Mouse (Mus musculus): Measurements from ENCODE around the gene Afmid.
A peak's percentile ranks its signal among the peaks of the same experiment; 100 is the strongest.
"Not testable (repeated sequence)": the region's sequence is repeated elsewhere in the genome, so short reads cannot be mapped to it uniquely, and the experiment has no call there.

The Afmid gene

DNA sequence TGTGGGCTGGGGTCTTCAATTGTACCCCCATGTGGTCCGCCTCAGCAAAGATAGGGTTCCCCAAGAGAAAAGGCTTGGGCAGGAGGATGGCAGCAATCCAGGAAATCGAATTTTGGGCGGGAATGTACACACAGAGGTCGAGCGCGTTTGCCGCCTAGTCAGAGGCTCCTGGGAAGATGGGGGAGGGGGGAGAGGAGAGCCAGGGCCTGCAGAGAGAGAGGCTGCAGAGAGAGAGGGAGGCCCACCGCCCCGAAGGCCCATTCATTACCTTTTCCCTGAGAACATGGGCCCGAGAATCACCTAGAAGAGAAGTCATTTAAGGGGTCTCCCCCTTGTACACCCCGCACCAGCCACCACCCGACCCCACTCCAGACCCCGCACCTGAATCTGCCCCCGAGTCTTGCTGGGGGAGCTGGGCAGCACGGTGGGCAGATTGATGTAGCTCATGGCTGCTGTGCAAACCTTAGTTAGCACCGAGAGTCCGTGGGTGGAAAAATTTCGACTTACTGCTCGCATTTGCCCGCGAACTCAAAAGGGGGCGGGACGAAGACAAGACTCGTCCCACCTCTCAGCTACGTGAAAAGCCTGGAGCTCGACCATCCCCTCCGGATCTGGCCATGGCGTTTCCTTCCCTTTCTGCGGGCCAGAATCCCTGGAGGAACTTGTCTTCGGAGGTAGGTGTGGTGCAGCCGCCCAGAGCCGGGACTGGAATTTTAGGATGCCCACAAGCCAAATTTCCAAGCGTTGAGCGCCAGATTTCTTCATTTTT is at the start of gene Afmid, which contains the start of gene Tk1:
Afmid (plus strand) TSS at position 592 of the 769 bp plus-strand sequence.
Tk1 (minus strand) TSS at position 760 of the 769 bp plus-strand sequence.
- DNase-seq (ENCODE audit: low spot score in 2 of 2) = peak; percentile 48 to 53

DNA sequence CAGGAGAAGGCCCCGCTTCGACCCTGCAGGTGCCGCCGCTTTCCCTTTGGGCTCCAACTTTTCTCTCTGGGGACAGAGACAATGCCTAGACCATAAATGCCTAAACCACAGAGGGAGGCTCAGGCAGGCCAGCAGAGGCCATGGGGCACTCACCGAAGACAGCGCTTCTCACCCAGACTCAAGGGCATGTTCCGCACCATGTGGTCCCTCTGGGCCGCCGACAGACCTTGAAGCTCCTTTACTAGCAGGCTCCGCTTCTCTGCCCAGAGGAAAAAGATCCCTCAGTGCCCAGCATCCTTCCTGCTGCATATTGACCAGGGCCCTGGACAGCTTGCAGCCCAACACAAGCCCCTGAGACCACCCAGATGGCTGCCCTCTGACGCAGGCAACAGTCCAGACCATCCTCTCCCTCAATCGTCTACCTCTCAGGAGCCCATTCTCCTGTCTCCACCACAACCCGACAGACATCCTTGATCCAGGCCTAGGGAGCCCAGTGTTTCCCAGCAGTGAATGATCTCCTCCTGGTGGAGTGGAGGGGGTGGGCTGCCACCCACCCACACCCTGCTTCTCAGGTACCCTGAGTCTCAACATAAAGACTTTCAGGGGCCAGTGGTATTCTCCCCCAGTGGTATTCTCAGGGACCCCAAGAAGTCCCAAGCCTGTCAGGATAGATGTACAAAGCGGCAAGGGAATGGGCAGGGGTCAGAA is 49.5 kb upstream of the Afmid start:
- DNase-seq (ENCODE audit: low spot score in 2 of 2) = no peak

DNA sequence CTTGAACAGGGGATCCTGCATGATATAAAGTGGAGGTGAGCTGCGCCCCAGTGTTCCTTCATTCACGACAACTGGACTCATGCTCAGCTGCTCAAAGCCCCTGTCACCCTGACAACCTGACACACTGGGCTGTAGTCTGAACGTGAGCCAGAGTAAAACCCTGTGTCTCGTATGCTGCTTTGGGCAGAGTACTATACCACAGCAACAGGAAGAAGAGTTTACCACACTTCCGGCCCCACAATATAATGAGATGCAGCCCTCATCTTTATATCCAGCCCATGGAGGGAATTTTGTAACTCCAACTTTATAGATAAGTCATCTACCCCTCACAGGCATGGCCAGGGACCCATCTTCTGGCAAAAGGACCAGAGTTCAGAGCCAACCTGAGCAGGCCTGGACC is 48.6 kb upstream of the Afmid start:
- DNase-seq (ENCODE audit: low spot score in 2 of 2) = no peak

DNA sequence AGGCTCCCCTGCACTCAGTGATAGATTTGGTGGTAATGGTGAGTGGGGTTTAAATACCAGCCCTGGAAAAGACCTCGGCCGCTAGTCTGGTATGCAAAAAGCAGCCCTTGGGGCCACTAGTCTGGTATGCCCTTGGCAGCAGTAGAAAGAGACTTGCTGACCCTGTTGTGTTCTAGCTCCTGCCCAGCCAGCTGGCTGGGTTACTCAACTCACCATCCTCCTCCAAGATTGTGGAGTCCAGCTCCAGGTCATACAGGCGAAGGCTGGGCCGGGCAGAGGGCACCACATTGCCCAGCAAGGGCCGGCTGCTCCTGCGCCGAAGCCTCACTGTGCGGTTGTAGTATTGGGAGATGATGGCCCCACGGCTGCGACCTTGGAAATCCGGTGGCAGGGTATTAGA is 47.7 kb upstream of the Afmid start:
- DNase-seq (ENCODE audit: low spot score in 2 of 2) = no peak

DNA sequence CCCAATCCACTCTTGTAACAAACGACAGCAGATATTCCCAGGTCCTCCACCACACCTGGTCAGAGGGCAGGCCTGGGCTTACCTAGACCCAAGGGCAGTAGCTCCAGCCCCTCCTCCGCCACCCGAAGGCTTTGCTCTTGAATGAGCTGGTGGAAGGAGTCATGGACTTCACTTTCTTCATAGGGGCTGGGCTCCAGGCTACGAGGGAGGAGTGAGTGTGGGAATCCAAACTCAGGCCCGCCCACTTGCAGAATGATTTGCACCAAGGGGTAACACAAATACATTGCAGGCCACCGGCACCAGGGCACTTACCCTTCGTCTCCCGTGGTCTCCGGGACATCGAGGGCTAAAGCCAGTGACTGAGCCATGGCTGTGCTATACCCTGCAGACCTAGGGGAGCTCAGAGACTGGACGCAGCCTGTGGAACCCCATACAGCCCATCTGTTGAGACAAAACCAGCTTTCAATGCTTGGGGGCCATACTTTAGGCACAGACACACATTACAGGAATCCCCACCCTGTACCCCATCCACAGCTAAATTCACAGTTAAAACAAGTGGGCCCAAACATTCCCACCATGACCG is 46.8 kb upstream of the Afmid start:
- DNase-seq (ENCODE audit: low spot score in 2 of 2) = no peak

DNA sequence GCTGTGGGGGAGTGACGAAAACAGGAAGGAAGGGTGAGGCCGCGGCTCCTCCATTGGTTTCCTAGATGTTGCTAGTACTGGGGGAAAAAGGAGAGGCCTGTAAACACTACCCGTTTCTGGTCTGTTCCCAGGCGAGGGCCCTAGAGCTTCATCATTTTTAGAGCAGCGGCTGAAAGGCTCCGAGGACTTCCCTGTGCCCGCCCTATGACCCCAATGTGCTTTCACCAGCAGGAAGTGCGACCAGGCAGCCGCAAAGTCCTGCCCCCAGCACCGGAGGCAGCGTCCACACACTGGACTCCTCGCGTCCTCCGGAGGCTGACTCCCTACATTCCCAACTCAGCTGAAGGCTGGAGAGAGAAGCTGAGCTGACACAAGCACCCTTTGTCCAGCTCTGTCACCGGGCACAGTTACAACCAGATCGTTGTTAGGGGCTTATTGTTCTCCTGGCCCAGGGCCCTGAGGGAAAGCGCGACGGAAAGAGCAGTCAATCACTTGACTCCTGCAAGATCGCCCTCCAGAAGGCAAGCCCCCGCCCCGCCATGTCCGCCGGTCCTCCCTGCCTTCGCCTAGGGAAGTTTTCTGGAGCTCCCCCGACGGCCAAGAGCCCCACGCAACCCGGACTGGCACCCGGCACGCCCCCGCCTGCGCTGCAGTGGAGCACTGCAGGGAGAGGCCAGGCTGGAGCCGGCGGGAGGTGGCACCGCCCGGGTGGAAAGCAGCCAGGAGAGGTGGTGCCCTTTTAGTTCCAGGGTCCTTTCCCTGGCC is 46.1 kb upstream of the Afmid start:
- DNase-seq (ENCODE audit: low spot score in 2 of 2) = no peak

DNA sequence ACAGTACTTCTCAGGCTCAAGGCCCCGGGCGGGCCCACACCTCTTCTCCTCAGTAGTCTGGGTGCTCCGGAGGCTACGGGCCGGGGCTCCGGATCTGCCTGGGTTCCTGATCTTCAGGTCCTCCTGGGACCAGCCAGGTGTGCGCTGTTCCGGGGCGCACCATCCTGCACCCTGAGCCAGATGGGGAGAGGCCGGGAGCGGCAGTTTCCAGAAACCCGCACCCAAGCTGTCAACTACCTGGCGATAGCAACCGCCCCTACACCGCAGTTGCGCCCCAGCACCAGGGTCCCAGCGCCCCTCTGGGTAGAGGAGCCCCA is 45.6 kb upstream of the Afmid start:
- DNase-seq (ENCODE audit: low spot score in 2 of 2) = no peak

DNA sequence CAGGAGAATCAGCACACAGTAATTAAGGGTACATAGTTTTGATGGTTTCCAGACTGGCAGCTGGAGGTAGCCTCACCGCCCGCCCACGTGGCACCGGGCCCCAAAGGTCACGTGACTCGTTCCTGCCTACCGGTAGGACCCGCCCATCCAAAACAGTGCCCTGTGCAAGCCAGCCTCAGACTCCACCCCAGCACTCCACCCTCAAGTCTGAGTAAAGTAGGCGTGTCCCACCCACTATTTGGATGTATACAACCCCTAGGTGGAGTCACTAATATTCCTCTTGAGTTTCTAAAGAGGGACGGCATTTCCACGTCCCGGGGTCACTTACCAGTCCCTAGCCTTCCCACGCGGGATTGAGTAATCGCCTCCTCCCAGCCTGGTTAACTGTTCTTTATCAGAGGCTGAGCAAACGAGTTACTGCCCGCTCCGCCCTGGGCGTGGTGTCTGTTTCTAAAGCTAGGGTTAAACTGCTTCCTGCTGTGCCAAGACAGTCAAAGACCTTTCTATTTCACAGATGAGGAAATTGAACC is 45.1 kb upstream of the Afmid start:
- peak; percentile 45 to 46 for DNase-seq (ENCODE audit: low spot score in 2 of 2)

DNA sequence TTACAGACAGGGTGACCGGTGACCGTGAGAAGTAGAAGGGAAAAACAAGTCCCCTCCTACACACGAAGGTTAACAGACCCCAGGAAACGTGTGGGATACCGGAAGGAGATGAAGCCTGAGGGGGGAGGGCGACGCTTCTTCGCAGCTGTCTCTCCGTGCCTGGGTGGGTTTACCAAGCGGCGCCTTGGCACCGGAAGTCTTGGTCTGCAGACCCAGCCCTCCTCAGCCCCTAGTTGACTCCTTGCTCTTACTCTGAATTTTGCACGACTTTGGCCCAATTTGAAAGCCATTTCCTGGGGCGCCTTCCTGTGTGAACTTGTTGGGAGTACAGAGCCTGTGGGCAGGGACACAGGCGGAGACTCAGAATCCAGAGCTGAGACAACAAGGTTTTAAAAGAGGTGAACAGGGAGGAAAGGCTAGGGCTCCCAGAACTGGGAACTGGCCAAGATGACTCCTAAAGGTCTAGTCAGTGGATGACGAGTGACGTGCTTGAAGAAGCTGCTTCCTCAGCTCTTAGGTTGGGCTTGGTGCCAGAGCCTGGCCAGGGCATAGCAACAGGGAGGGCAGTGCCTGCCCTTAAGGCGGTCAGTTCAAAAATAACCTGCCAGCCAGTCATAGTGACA is 44.4 kb upstream of the Afmid start:
- DNase-seq (ENCODE audit: low spot score in 2 of 2) = no peak

DNA sequence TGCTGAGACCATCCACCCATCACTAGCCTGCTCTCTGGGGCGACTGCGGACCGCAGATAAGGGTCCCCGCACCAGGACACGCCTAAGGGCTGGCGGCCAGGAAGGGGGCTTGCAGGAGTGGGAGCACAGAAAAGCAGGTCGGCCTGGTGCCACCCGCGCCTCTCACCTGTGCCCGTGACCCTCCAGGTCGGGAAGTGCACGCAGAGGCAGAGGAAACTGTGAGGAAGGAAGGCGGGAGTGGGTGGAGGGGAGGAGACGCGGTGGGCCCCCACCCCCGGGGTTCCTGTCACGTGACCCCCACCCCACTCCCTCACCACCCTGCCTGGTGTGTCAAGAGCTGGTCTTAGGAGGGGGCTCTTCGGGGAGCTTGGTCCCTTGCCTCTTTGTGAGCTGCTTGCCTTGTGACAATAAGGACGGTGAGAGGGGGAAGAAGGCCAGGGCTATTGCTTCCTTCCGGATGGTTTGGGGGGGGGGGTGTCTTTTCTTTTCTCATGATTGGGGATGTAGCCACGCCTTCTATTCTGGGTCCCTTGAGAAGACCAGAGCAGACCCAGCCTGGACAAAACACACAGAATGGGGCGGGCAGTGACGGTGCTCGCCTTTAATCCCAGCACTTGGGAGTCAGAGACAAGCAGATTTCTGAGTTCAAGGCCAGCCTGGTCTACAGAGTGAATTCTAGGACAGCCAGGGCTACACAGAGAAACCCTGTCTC is 43.6 kb upstream of the Afmid start, which contains the start of the genes Tmc8 and Tmc6:
Tmc8 (plus strand) TSS at position 84 of the 712 bp plus-strand sequence.
Tmc6 (minus strand) TSS at position 206 of the 712 bp plus-strand sequence.
- no peak for DNase-seq (ENCODE audit: low spot score in 2 of 2)

DNA sequence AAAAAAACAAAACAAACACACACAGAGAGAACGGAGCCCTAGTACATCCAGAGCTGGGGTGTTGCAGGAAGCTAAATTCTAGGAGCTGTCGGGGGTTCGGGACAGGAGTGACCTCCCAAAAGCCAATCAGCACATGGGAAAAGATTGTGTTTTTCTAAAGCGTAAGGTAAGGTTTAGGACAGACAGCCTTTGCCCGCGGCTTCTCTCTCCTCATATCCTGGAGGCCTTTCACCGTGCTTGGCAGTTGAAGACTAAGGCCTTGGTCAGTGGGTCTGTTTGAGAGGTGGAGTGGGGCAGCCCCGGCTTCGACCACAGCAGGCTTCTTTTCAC is 43.1 kb upstream of the Afmid start:
- DNase-seq (ENCODE audit: low spot score in 2 of 2) = no peak

DNA sequence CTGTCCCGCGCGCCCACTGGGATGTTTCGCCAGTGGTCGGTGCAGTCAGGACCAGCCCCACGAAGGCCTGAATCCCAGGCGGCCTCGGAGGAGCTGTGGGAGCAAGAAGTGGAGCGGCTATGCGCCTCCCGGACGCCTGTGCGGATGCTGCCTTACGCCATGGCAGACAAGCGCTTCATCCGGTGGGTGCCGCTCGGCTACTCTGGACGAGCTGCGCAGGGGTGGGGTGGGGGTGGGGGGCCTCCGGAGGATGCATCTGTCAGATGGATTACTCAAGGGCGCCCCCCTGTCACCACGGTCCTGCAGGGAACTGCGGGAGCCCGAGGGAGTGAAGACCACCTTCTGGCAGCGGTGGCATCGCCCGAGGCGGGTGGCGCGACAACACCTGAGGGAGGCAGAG is 42.6 kb upstream of the Afmid start:
- DNase-seq (ENCODE audit: low spot score in 2 of 2) = no peak

DNA sequence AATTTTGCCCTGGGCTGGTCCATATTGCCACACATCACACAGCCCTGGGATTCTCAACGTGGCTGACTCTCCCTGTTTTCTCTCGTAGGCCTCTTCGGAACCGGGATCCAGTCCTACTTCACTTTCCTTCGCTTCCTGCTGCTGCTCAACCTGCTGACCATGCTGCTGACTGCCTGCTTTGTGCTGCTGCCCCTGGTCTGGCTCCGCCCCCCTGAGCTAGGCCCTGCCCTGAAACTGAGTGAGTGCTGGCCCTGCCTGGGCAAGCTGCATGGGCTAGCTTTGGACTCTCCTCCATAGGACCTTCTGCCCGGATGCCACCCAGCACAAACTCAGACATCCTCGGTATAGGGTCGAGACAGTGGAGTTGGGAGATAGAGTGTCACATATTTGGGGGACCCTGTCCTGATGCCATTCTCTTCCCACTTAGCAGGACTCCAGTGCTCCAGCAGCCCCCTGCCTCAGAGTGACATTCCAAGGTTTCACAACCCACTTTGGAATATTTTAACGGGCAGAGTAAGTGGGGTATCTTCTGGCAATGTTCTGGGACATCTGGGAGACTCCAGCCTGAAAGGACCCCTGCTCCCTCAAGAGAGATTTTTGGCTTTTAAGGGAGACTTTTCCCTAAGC is 41.9 kb upstream of the Afmid start:
- no peak for DNase-seq (ENCODE audit: low spot score in 2 of 2)

DNA sequence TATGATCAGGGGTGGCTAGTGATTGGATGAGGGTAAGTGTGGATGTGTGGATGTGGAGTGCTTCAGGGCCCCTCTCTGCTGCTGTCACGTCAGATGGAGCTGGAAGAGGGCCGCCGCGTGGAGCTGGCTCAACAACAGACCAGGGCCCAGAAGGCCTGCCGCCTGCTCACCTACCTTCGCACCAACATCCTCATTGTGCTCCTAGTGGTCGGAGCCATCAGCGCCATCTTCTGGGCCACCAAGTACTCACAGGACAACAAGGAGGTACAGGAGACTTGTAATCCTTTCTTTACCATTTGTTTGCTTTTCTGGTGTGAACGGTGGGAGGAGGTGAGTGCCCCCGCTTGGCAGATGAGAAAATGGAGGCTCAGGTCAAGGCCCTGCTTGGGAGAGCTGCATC is 39.4 kb upstream of the Afmid start:
- DNase-seq (ENCODE audit: low spot score in 2 of 2) = peak in 1 of 2 experiments; percentile 64

DNA sequence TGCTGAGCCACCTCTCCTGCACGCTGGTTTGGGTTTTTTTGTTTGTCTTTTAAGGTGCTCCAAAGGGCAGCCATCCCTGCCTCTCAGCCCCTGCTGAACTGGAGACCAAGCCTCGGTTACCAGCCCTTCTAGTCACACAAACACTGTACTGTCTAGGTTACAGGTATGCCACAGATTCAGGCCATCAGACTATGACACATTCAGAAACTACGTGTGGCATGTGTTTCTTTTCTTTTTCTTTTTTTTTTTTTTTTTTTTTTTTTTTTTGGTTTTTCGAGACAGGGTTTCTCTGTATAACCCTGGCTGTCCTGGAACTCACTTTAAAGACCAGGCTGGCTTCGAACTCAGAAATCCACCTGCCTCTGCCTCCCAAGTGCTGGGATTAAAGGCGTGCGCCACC is 37.2 kb upstream of the Afmid start:
- DNase-seq (ENCODE audit: low spot score in 2 of 2) = not testable (repeated sequence)

DNA sequence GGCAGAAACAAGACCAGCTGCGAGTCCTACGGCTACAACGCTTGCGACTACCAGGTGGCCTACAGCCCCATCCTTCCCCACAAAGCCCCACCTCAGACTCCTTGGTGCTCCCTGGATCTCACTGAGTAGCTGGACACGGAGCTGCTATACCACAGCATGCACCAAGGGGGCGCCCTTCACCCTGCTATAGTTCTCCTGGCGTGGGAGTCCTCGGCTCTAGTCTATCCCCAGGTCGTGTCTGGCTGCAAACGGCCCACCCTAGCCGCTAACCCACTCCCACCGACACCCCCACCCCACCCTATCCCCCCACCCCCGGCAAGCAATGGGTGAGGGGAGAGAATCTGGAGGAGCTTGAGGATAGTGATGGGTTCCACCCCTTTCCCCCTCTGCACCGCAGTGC is 35.4 kb upstream of the Afmid start:
- DNase-seq (ENCODE audit: low spot score in 2 of 2) = peak; percentile 66 to 67

DNA sequence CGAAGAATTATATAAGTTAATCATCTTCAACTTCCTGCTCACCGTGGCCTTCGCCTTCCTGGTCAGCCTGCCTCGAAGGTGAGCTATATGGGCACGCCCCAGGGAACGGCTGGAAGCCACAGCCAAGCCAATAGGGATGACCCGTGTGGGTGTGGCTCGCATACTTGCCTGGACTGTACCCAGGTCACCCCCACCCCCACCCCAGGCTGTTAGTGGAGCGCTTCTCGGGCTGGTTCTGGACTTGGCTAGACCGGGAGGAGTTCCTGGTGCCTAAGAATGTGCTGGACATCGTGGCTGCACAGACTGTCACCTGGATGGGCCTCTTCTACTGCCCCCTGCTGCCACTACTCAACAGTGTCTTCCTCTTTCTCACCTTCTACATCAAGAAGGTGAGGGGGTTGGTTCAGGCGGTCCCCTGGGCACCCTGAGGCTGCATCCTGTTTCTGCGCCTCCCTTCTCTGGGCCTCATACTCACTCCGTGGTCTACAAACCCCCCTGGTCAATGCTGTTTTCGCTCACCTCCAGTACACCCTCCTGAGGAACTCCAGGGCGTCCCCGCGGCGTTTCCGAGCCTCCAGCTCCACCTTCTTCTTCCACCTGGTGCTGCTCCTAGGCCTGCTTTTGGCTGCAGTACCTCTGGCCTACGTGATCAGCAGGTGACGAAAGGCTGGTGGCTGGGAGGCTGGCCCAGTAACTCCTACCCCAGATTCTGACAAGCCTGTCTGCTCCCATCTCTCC is 34.9 kb upstream of the Afmid start:
- DNase-seq (ENCODE audit: low spot score in 2 of 2) = no peak

DNA sequence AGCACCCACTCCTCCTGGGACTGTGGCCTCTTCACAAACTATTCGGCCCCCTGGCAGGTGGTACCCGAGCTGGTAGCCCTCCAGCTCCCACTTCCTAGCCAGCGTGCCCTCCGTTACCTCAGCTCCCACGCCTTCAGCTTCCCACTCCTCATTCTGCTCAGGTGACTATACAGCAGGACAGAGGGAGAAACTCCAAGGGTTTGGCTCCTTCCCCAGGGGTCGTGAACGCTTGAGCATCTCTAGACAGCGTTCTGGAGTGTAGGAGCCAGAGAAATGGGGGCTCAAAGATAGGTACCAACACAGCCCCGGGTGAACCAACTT is 34.3 kb upstream of the Afmid start:
- DNase-seq (ENCODE audit: low spot score in 2 of 2) = no peak

DNA sequence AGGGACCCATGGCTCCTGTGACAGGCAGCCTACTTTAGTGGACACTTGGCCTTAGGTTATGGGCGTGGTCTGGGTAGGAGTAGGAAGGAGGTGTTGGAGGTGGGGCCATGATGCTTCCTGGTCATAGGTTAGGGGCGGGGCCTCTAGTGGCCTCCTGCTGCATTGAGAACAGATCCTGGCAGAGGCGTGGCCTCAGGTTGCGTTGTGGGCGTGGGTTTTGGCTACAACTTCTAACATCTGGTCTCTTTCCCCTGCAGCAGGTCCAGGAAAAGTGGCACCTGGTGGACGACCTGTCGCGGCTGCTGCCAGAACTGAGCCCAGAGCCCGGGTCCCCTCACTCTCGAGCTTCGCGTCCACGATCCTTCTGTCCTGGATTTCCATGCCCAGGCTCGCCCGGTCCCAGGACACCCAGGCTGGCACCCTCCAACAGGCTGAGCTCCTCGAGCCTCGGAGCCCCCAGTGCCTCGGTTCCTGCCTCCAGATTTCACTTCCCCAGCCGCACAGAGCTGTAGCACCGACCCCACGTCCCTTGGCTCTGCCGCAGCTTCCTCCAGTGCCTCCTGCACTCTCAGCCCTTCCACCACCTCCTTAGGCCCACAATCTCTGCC is 33.3 kb upstream of the Afmid start:
- DNase-seq (ENCODE audit: low spot score in 2 of 2) = no peak

Data from right cerebral cortex, adult 2 months (tissue).